Mouse (Mus musculus): ENCODE results near the gene Bckdhb. TPM values are rescaled to one million over a fixed set of nuclear protein-coding genes. Genes with fewer than 3 reads are reported as not detected.
"Not testable (repeated sequence)": the region's sequence is repeated elsewhere in the genome, so short reads cannot be mapped to it uniquely, and the experiment has no call there.

Gene Bckdhb
- total RNA-seq, 2 experiments from 2014 or later = 38.8 to 41.7 TPM

DNA sequence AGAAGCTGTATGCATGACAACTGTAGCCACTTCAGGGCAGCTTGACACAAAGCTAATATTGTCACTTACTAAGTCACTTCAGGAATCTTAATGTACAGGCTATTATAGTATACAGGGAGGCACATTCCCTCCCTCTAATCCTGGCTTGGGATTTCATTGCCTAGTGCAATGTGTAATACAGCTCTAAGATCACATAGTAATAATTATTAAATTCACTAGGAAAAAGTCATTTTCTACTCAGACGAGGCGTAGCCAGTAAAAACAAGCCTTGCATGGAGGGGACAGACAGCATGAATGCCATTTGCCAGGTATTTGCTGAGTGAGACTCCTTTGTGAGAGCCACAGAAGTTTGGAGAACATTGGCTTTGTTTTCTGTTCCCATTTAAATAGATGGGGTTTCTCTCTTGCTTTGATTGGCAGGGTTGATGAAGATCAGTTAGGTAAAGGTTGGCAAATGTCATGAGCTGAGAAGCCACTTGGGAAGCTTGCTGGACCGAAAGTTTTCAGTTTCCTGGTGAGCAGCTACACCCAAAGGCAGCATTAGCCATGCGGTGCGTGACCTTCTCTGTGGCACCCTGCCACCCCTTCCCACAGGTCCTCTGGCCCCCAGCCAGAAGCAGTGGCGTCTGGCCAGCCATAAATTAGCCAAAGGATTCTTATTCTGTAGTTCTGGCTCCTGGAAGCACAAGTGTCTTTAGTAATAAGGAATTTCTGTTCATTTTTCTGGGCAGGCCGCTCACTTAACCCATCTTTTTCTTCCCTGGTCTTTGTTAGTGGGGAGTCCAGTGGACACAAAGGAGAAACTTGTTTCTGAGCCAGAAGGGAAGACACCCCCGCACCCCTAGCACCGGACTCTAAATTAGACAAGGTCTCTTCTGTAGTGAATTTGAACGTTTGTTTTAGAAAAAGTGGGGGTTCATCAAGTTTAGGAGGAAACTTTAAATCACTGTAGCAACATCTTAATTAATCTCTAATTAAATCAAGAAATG is 37.4 kb downstream of the Bckdhb start:
- DNase-seq (ENCODE audit: low spot score in 2 of 2) = peak; percentile 36 to 55

GRCm38 (mm10) chr9:83963296-83963695 is 38.4 kb downstream of the Bckdhb start:
- DNase-seq (ENCODE audit: low spot score in 2 of 2) = peak in 1 of 2 experiments; percentile 15

DNA sequence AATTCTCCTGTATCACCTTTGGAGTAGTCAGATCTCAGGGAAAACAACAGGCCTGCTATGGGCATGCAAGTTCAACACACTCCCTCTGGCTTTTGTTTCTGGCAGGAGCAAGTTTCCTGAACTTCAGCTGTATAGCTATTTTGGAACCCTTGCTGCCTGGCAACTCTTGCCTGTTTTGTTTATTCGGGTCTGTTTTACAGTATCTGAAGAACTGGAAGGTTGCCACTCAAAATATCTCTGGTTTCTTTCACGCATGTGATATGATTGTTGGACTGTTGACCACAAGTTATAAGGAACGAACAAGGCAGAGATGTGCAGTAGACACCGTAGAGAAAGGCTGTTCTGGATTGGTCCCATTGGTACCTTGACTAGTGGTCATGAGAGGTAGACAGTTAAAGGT is 39.4 kb downstream of the Bckdhb start:
- no peak for DNase-seq (ENCODE audit: low spot score in 2 of 2)

GRCm38 (mm10) chr9:83967439-83968050 is 42.6 kb downstream of the Bckdhb start:
- DNase-seq (ENCODE audit: low spot score in 2 of 2) = no peak

DNA sequence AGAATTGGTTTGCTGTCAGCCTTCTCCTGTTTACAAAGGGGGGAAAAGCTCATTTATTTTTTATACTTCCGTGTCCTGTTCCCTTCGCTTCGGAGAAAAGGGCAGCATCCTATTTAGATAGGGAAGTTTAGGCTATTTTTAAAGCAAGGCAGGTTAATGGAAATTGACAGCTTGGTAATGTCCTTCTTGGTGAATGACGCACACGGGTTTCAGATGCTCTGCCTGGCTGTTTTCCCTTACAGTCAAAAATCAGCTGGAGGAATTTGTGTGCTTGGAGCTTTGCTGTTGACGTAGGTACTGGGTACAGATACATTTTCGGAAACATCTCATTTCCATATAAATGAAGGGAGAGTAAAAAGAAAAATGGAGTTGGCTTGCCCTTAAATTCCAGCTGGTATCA is 44.4 kb downstream of the Bckdhb start:
- peak in 1 of 2 experiments; percentile 13 for DNase-seq (ENCODE audit: low spot score in 2 of 2)

- no peak for DNase-seq (ENCODE audit: low spot score in 2 of 2)
Observed at GRCm38 (mm10) chr9:83973467-83973866, 48.5 kb downstream of the Bckdhb start.

DNA sequence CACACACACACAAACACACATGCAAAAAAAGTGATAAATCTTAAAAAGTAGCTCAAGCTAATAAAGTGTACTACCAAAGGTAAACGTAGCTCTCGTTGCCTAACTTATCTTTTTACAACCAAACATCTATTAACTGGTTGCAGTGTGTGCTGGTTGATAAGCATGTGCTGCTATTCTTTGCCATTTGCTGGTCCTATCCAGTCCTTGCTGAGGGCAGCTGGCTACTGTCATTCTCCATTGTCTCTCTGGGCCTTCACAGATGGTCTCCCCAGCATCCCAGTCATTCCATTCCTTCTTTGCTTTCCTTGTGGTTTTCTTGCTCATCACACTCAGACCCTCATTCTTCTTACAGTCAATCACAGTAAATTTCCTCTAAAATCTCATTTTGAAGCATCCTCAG is 50.9 kb downstream of the Bckdhb start:
- DNase-seq (ENCODE audit: low spot score in 2 of 2) = no peak

DNA sequence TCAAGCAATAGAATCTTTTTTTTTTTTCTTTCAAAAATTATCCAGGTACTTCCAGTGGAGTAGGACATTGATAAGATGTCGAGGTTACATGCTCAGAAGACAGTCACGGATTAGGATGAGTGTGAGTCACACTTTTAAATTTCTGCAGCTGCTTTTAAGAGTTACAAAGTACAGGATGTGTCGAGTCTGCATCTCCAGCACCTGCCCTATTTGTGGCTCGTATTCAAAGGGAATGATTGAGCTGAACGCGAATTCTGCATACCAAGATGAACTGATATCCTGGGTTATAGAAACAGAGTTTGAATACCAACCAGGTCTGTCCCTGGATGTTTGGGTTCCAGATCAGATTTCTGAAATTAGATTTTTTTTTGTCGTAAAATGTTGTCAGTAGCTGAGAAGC is 56.3 kb downstream of the Bckdhb start:
- no peak for DNase-seq (ENCODE audit: low spot score in 2 of 2)

DNA sequence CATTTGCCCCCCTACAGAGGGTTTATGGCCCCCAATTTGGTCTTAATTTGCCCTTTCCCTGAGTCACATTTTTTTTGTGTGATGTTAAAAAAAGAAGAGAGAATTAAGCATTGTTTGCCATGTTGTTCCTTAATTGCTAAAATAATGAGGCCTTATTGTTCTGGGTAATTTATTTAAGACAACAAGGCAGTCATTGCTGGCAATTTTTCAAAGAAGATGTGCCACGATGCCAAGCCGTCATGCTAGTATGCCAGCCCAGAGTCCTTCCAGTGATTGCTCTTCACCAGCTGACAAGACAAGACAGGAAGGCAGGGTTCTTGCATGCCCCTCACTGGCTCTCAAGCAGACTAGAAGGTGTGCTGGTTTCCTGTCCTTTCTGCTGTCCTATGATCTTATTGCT is 84.0 kb downstream of the Bckdhb start:
- DNase-seq (ENCODE audit: low spot score in 2 of 2) = no peak

- no peak for DNase-seq (ENCODE audit: low spot score in 2 of 2)
Observed at GRCm38 (mm10) chr9:84011146-84011545, 86.2 kb downstream of the Bckdhb start.

DNA sequence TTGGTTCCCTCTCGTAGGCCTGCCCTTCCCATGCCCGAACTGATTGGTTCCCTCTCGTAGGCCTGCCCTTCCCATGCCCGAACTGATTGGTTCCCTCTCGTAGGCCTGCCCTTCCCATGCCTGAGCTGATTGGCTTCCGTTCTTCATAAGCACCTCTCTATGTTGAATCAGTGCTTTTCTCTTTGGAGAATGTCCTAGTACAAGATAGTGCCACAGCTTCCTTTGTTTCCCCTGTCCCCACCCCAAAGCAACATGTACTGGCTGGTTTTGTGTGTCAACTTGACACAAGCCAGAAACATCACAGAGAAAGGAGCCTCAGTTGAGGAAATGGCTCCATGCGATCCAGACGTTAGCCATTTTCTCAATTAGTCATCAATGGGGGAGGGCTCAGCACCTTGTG is 93.2 kb downstream of the Bckdhb start:
- not testable (repeated sequence) for DNase-seq (ENCODE audit: low spot score in 2 of 2)

- no peak for DNase-seq (ENCODE audit: low spot score in 2 of 2)
Observed at GRCm38 (mm10) chr9:84019627-84020026, 94.7 kb downstream of the Bckdhb start.

DNA sequence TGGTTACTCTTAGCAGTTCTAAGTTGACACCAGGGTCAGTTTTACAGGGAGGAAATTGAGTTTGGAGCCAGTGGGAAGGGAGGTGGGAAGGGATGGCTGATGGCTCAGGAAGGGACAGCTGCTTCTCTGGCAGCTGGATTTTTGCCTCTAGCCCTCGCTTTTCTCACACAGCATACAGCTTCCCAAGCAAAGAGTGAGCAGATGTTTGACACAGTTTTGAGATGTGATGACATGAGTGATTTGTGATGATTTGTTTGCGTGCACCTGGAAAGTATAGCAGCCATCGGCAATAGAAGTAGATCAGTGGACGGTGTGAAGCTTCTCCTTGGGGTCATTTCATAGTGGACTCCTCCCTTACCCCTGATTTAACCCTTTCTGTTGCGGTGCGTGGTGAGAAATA is 96.2 kb downstream of the Bckdhb start:
- DNase-seq (ENCODE audit: low spot score in 2 of 2) = no peak

GRCm38 (mm10) chr9:84028120-84028519 is 103.2 kb downstream of the Bckdhb start:
- no peak for DNase-seq (ENCODE audit: low spot score in 2 of 2)

- no peak for DNase-seq (ENCODE audit: low spot score in 2 of 2)
Observed at GRCm38 (mm10) chr9:84030691-84031290, 105.8 kb downstream of the Bckdhb start.

- DNase-seq (ENCODE audit: low spot score in 2 of 2) = no peak
Observed at GRCm38 (mm10) chr9:84031406-84031805, 106.5 kb downstream of the Bckdhb start.

DNA sequence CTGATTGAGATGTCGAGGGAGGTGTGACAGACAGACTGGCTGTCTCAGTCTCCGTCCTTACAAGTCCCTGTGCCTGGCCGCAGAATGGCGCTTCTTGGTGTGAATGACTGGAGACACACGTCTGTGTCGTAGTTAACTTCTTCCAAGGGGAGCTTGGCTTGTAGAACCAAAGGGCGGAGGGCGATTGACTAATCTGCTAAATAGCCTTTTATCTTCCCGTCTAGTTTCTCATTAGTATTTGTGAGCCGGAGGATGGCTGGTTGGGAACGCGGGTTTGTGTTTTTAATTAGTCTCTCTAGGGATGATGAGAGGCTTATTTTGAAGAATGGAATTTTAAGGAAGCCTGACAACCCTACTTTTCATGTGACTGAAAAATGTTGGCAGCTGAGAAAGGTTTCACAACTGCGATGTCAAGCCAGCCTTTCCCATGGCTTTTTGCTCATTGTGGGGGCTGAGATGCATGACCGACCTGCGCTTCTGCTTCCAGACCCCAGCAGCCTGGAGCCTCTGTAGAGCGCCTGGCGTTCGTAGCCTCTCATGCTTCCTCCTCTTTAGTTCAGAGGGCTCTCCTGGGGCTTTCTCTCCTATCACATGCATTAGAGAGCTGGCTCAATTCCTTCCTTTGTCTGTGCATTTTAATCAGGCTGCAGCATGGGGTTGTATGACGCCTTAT is 107.9 kb downstream of the Bckdhb start:
- no peak for DNase-seq (ENCODE audit: low spot score in 2 of 2)

DNA sequence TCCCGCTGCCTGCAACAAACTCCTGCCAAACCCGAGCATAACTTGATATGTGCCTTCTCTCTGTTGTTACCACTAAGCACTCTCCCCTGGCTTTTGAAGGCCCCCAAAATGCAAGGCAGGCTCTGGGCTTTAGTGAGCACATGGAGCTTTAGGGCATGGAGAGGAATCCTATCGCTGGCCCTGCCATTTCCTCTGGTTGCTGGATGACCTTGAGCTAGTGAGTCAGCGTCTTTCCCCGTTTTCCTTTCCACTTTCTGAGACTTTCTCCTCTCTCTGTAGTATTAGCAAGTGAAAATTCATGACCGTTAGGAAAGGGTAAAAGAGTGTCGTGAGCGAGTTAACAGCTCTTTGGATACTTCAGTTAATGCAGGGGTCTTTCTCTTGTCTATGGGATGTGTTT is 111.1 kb downstream of the Bckdhb start:
- no peak for DNase-seq (ENCODE audit: low spot score in 2 of 2)

DNA sequence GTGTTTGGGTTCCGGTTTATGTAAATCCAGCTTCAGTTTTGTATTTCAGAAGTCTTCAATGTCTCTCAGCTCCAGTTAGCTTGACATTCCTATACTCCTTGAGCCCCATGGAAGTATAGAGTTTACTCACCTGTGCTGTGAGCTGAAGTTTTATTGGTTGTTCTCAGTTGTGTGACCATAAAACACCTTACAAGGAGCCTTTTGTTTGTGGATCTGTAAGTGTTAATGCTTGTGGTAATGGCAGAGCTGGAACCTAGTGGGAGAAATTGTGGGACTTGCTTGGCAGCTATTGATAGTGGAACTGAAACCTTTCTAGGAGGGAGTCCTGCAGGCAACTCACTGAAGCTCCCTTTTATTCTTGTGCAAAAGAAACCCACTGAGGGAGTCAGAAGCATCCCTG is 112.3 kb downstream of the Bckdhb start:
- DNase-seq (ENCODE audit: low spot score in 2 of 2) = no peak

- no peak for DNase-seq (ENCODE audit: low spot score in 2 of 2)
Observed at GRCm38 (mm10) chr9:84038946-84039345, 114.0 kb downstream of the Bckdhb start.

- no peak for DNase-seq (ENCODE audit: low spot score in 2 of 2)
Observed at GRCm38 (mm10) chr9:84040376-84040775, 115.4 kb downstream of the Bckdhb start.

All from left cerebral cortex, adult 18-20 months (tissue).